Mouse (Mus musculus): ENCODE measurements around the gene Trappc11. TPM values are rescaled to one million over a fixed set of nuclear protein-coding genes. Genes with fewer than 3 reads are reported as not detected.
"Not testable (repeated sequence)": the region's sequence is repeated elsewhere in the genome, so short reads cannot be mapped to it uniquely, and the experiment has no call there.

Gene Trappc11
- total RNA-seq, 2 experiments from 2014 or later, result 49.7 to 50.2 TPM

GRCm38 (mm10) chr8:47487231-47487630, 46.0 kb downstream of the Trappc11 start:
- no peak for DNase-seq (ENCODE audit: low spot score in 2 of 2)

DNA sequence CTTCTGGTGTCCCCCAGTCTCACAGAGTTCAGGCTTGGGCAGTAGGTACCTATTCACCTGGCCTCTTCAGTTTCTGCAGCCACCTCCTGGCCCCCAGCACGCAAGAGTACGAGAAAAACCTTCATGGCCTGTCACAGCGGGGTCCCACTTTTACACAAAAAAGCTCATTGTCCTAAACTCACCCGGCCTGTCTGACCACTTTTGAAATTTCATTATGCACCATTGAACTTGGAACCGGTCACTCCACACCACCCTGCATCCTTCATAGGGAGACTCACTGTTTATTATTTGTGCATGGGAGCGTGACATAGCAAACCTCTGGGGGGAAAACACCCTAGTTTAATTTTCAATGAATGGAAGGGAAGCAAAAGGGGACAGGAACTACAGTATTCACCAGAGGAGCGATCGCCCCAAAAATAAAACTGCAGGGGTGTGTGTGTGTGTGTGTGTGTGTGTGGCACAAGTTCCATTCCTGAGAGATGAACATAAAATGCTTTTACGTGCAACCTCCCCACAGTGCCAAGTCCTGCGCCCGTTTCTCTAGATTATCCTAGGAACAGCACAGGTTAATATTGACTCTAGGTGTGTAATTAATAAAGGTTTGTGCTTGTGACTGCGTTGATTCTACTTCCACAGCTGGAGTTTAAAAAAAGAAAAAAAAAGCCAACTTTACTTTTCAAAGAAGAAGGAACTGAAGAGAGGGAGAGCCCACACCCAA, 50.8 kb downstream of the Trappc11 start:
- no peak for DNase-seq (ENCODE audit: low spot score in 2 of 2)

DNA sequence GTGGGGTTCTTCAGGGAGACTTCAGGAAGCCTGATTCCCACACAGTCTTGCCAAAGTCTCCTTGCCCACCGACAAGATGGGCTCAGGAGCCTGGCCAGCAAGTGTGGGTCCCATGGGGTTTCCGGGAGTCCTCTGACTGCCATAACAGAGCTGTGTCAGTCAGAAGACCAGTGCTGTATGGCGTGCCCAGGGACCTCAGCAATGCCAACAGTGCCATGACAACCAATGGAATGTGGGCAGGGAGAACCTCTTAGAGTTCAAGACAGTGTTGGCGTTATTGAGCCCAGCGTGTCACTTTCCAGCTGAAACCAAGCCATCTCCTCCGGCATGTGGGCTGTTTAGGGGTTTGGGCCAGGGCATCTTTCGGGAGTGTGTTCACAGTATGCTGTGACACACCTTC, 53.2 kb downstream of the Trappc11 start:
- DNase-seq (ENCODE audit: low spot score in 2 of 2), result peak; percentile 37 to 49

GRCm38 (mm10) chr8:47461650-47462049, 71.6 kb downstream of the Trappc11 start:
- no peak for DNase-seq (ENCODE audit: low spot score in 2 of 2)

DNA sequence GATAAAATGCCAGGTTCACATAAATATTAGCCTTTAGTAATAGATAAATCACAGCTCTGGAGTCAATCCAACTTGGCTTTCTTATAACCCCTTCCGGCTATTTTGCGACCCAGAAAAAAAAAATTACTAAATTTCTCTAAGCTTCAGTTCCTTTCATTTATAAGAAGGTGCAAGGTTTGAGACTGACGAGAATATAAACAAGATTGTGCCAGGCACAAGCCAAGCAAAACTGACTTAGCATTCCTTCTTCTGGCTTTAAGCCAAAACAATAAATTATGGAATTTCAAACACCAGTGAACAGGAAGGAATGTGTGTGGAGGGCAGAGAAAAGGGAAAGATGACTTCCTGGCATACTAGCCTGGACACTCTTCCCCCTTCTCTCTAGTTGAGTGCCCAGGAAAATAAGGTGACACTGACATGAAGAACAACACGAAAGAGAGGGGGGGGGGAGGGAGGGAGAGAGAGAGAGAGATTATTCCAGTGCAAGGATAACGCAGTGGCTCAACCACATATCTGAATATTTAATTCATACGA, 74.0 kb downstream of the Trappc11 start:
- no peak for DNase-seq (ENCODE audit: low spot score in 2 of 2)

GRCm38 (mm10) chr8:47458591-47458990, 74.7 kb downstream of the Trappc11 start:
- DNase-seq (ENCODE audit: low spot score in 2 of 2), result no peak

DNA sequence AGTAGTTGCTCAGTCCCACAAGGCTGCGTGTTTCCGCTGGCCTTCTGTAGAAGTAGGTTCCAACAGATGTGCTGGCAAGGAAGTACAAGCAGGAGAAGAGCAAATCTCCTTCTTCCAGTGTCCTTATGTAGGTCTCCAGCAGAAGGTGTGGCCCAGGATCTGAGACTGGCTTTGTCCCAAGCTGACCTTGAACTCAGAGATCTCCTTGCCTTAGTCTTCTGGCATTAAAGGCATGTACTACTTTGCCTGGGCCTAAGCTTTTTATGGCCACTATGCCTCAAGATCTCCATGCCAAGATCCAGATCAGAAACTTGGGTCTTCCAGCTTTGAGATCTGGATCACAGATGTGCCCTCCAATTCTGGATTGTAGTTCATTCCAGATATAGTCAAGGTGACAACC, 84.1 kb downstream of the Trappc11 start:
- DNase-seq (ENCODE audit: low spot score in 2 of 2), result not testable (repeated sequence)

- DNase-seq (ENCODE audit: low spot score in 2 of 2), result no peak
These were observed 86.8 kb downstream of the Trappc11 start, which contains the start of gene Stox2 for GRCm38 (mm10) chr8:47446312-47447046. Stox2 (minus strand) TSS chr8:47446362.

Other genes with a start within 250 kb of the Trappc11 start
- gene Stox2, start 87.1 kb downstream of the Trappc11 start, total RNA-seq (2021), result 10 to 100 TPM; 88.8 to 94.2 TPM
- gene Rwdd4a, start 194 bp upstream of the Trappc11 start, total RNA-seq (2021), result 10 to 100 TPM; 28.5 to 32.6 TPM
- gene Ing2, start 142.1 kb upstream of the Trappc11 start, total RNA-seq (2021), result 10 to 100 TPM; 25.6 to 26.9 TPM
- gene Cdkn2aip, start 180.5 kb upstream of the Trappc11 start, total RNA-seq (2021), result 10 to 100 TPM; 12.1 to 13.4 TPM